Mouse (Mus musculus) CH12.LX (cell line): Measurements from ENCODE around the gene Col23a1.

ENCODE experiments used
- BHLHE40 ChIP-seq: IDR thresholded peaks from 2 replicates; pipeline ENCODE4 v1.6.1; 2011; ENCODE audit warnings: mild to moderate bottlenecking, low read depth, low read length, improper control_type of control experiment
- CHD1 ChIP-seq: IDR thresholded peaks from 2 replicates; pipeline ENCODE4 v1.6.1; 2012; ENCODE audit warnings: low read depth, low read length, improper control_type of control experiment, inconsistent platforms
- CTCF ChIP-seq, 2 experiments: IDR thresholded peaks in 1 of 2; conservative IDR thresholded peaks in 1 of 2; 2 replicates each; pipeline ENCODE4 v1.5.1; 2011 to 2012; ENCODE audit warnings: low read depth in 2 of 2, low read length in 2 of 2, improper control_type of control experiment in 1 of 2, inconsistent platforms in 1 of 2, mild to moderate bottlenecking in 1 of 2, moderate library complexity in 1 of 2
- E2F4 ChIP-seq: IDR thresholded peaks from 2 replicates; pipeline ENCODE4 v1.6.1; 2011; ENCODE audit warnings: low read depth, low read length, improper control_type of control experiment; ENCODE audit not compliant: insufficient replicate concordance
- ETS1 ChIP-seq: conservative IDR thresholded peaks from 2 replicates; pipeline ENCODE4 v1.6.1; 2012; ENCODE audit warnings: low read depth, mild to moderate bottlenecking, inconsistent platforms, low read length, improper control_type of control experiment, moderate library complexity
- MAFK ChIP-seq: IDR thresholded peaks from 2 replicates; pipeline ENCODE4 v1.6.1; 2011; ENCODE audit warnings: low read length, improper control_type of control experiment; ENCODE audit not compliant: insufficient replicate concordance
- MAZ ChIP-seq: IDR thresholded peaks from 2 replicates; pipeline ENCODE4 v1.6.1; 2012; ENCODE audit warnings: low read depth, mild to moderate bottlenecking, inconsistent platforms, low read length, improper control_type of control experiment, moderate library complexity
- NELFE ChIP-seq: IDR thresholded peaks from 2 replicates; pipeline ENCODE4 v1.6.1; 2011; ENCODE audit warnings: low read depth, low read length, improper control_type of control experiment
- POLR2A ChIP-seq: IDR thresholded peaks from 2 replicates; pipeline ENCODE4 v1.6.1; 2011; ENCODE audit warnings: low read depth, mild to moderate bottlenecking, improper control_type of control experiment, low read length
- RCOR1 ChIP-seq: conservative IDR thresholded peaks from 2 replicates; pipeline ENCODE4 v1.6.1; 2012; ENCODE audit warnings: low read depth, mild to moderate bottlenecking, inconsistent platforms, low read length, improper control_type of control experiment
- SIN3A ChIP-seq: IDR thresholded peaks from 2 replicates; pipeline ENCODE4 v1.6.1; 2012; ENCODE audit warnings: low read length, improper control_type of control experiment, inconsistent platforms

DNA sequence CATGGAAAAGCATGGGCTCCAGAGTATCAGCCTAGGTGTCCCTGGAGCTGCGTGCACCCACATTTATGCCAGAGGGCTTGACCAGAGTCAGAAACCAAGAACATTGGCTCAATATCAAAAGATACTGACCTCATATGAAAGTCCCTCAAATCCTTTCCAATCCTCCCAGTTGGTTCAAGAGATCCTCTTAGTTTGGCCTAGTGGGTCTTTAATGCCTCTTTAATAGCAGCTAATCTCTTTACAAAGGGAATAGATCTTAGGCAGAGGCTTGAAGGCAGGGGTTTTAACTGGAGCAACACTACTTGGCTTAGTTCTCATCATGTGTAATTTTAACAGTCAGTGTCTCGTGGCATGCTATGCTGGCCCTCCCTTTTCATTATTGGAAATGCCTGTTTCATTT lies 184.0 kb downstream of the Col23a1 start:
- TF ChIP-seq CHD1 (no peak), MAFK (no peak), SIN3A (no peak), E2F4 (no peak), POLR2A (no peak), RCOR1 (no peak), CTCF (conservative IDR thresholded peaks at IDR 0.05 in 1 of 2, IDR thresholded peaks at IDR 0.05 in 1 of 2; ENCODE audit: low read depth in 2 of 2, low read length in 2 of 2) (no peak), ETS1 (no peak), NELFE (no peak), MAZ (no peak), BHLHE40 (no peak)
